Mouse (Mus musculus) brain, embryonic 14.5 days (tissue): ENCODE measurements around the gene Aanat.
"Not testable (repeated sequence)": the region's sequence is repeated elsewhere in the genome, so short reads cannot be mapped to it uniquely, and the experiment has no call there.

Experiments
- CTCF ChIP-seq: fragments of 200-500 bp; IDR thresholded peaks from 2 replicates; pipeline ENCODE4 v1.5.1; 2012; ENCODE audit warnings: inconsistent platforms, mild to moderate bottlenecking, moderate library complexity, borderline replicate concordance; ENCODE audit not compliant: insufficient read depth, insufficient read length; ENCODE audit errors: extremely low read depth
- POLR2A ChIP-seq: fragments of 200-500 bp; IDR thresholded peaks from 2 replicates; pipeline ENCODE4 v1.6.1; 2012; ENCODE audit warnings: mild to moderate bottlenecking, inconsistent platforms, borderline replicate concordance; ENCODE audit not compliant: poor library complexity, insufficient read depth, insufficient read length, severe bottlenecking; ENCODE audit errors: extremely low read depth

DNA sequence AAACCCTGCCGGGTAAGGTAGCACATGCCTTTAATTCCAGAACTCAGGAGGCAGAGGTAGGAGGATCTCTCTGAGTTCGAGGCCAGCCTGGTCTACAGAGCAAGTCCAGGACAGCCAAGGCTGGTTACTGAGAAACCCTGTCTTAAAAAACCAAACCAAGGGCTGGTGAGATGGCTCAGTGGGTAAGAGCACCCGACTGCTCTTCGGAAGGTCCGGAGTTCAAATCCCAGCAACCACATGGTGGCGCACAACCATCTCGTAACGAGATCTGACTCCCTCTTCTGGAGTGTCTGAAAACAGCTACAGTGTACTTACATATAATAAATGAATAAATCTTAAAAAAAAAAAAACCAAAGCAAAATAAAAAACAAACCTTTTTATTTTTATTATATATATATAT, 50.4 kb downstream of the Aanat start:
- TF ChIP-seq CTCF, POLR2A: not testable (repeated sequence)
